In genomic region chr2:132815608-132816314, GRCm38 (mm10) we compare ENCODE assay signal across 7 mouse cellular contexts. TPM values are rescaled to one million over a fixed set of nuclear protein-coding genes. Genes with fewer than 3 reads are reported as not detected.
DNase-seq lines count a peak whose midpoint lies in the region; ATAC-seq lines count a peak whose summit lies in the region.

Gene Trmt6 (minus strand): TSS chr2:132816055.
Gene Mcm8 (plus strand): TSS chr2:132816141.

- no peaks in the 10 kb centered on the region for H3K27me3 ChIP-seq in embryonic facial prominence, embryonic 11.5 days (ENCODE audit: control insufficient read depth, insufficient read depth, low read length)
- H3K27me3 ChIP-seq in limb, embryonic 10.5 days (ENCODE audit: low read depth, poor library complexity, severe bottlenecking), result no peaks in the 10 kb centered on the region
- no peaks in the 10 kb centered on the region for H3K27me3 ChIP-seq in midbrain, embryonic 13.5 days

- peak within 1 kb of the TSS; percentile 67; the same call in 1 of the 2 replicates for H3K27ac ChIP-seq in embryonic facial prominence, embryonic 11.5 days (replicated peaks; ENCODE audit: low read depth, low read length)
- peak within 1 kb of the TSS; percentile 91 for H3K27ac ChIP-seq in limb, embryonic 10.5 days
- peak within 1 kb of the TSS; percentile 62 for H3K27ac ChIP-seq in midbrain, embryonic 13.5 days

- peak; percentile 95 for DNase-seq in adrenal gland, postnatal 14 days
- DNase-seq in embryonic facial prominence, embryonic 11.5 days (ENCODE audit: low spot score), result peak; percentile 99
- peak; percentile 91 for DNase-seq in kidney, adult 11 months
- DNase-seq in limb, embryonic 10.5 days (ENCODE audit: low spot score), result peak; percentile 96
- DNase-seq in spleen, adult 12 weeks (ENCODE audit: low spot score), result peak; percentile 87

- H3K9ac ChIP-seq in embryonic facial prominence, embryonic 11.5 days (replicated peaks; ENCODE audit: low read length), result peak within 1 kb of the TSS; percentile 86
- peak within 1 kb of the TSS; percentile 75 for H3K9ac ChIP-seq in midbrain, embryonic 13.5 days (replicated peaks)

- H3K4me3 ChIP-seq in embryonic facial prominence, embryonic 11.5 days (ENCODE audit: low read depth, low read length), result peak within 1 kb of the TSS; percentile 77
- peak within 1 kb of the TSS; percentile 85 for H3K4me3 ChIP-seq in limb, embryonic 10.5 days
- peak within 1 kb of the TSS; percentile 79 for H3K4me3 ChIP-seq in midbrain, embryonic 13.5 days (replicated peaks)

- peak; percentile 99 for ATAC-seq in embryonic facial prominence, embryonic 11.5 days (replicated peaks; ENCODE audit: insufficient number of reproducible peaks, low FRiP score, low TSS enrichment, low read depth)
- peak; percentile 97 for ATAC-seq in granulocyte monocyte progenitor cell, adult 5-6 weeks (replicated peaks; ENCODE audit: poor library complexity, severe bottlenecking)
- ATAC-seq in midbrain, embryonic 13.5 days, result peak; percentile 100

- no peaks in the 10 kb centered on the region; the same call in 1 of the 2 replicates for H3K4me1 ChIP-seq in embryonic facial prominence, embryonic 11.5 days (ENCODE audit: control insufficient read depth, insufficient read depth, low read length)
- H3K4me1 ChIP-seq in limb, embryonic 10.5 days, result peaks cover 18% of the 10 kb centered on the region
- peaks cover 24% of the 10 kb centered on the region for H3K4me1 ChIP-seq in midbrain, embryonic 13.5 days (replicated peaks)

- H3K9me3 ChIP-seq in embryonic facial prominence, embryonic 11.5 days (replicated peaks; ENCODE audit: control insufficient read depth, low read length), result no peaks in the 10 kb centered on the region
- no peaks in the 10 kb centered on the region for H3K9me3 ChIP-seq in limb, embryonic 10.5 days (replicated peaks)
- no peaks in the 10 kb centered on the region for H3K9me3 ChIP-seq in midbrain, embryonic 13.5 days

- no peaks in the 10 kb centered on the region for H3K36me3 ChIP-seq in embryonic facial prominence, embryonic 11.5 days (replicated peaks; ENCODE audit: control insufficient read depth, insufficient read depth, low read depth, low read length)
- H3K36me3 ChIP-seq in limb, embryonic 10.5 days, result peaks cover 56% of the 10 kb centered on the region
- H3K36me3 ChIP-seq in midbrain, embryonic 13.5 days, result peaks cover 18% of the 10 kb centered on the region

- H3K4me2 ChIP-seq in embryonic facial prominence, embryonic 11.5 days (ENCODE audit: low read depth, low read length), result peak within 1 kb of the TSS; percentile 55
- peak within 1 kb of the TSS; percentile 76 for H3K4me2 ChIP-seq in midbrain, embryonic 13.5 days (replicated peaks)

- WGBS in embryonic facial prominence, embryonic 11.5 days, result under 1% methylated on average over 59 of the region's 59 CpGs
- under 1% methylated on average over 59 of the region's 59 CpGs for WGBS in limb, embryonic 10.5 days
- WGBS in midbrain, embryonic 13.5 days, result under 1% methylated on average over 59 of the region's 59 CpGs

RNA-seq across cellular contexts. Expression of gene Trmt6, which starts in this region (rescaled TPM):
- 17.6 and 21.8 TPM in 2 replicates for total RNA-seq in adrenal gland, postnatal 14 days (2021)
- polyA plus RNA-seq in embryonic facial prominence, embryonic 11.5 days (2014; fragmentation: Nextera tagmentation; extraction: Ambion mirVana), result 41.4 and 43.7 TPM in 2 replicates
- 38.4 and 40.4 TPM in 2 replicates for total RNA-seq in granulocyte monocyte progenitor cell, adult 5-6 weeks (2014; fragmentation: Nextera tagmentation)
- total RNA-seq in granulocyte monocyte progenitor cell, adult 5-6 weeks (2017), result 47.0 and 55.2 TPM in 2 replicates
- 36.0 and 43.9 TPM in 2 replicates for polyA plus RNA-seq in limb, embryonic 10.5 days (2016; fragmentation: Nextera tagmentation; extraction: Ambion mirVana)
- polyA plus RNA-seq in midbrain, embryonic 13.5 days (2015; fragmentation: Nextera tagmentation; extraction: Ambion mirVana), result 25.0 and 33.5 TPM in 2 replicates

RNA-seq across cellular contexts. Expression of gene Mcm8, which starts in this region (rescaled TPM):
- total RNA-seq in adrenal gland, postnatal 14 days (2021), result 3.3 and 4.4 TPM in 2 replicates
- 25.0 and 25.7 TPM in 2 replicates for polyA plus RNA-seq in embryonic facial prominence, embryonic 11.5 days (2014; fragmentation: Nextera tagmentation; extraction: Ambion mirVana)
- 13.5 and 14.7 TPM in 2 replicates for total RNA-seq in granulocyte monocyte progenitor cell, adult 5-6 weeks (2014; fragmentation: Nextera tagmentation)
- total RNA-seq in granulocyte monocyte progenitor cell, adult 5-6 weeks (2017), result 17.0 and 19.9 TPM in 2 replicates
- polyA plus RNA-seq in limb, embryonic 10.5 days (2016; fragmentation: Nextera tagmentation; extraction: Ambion mirVana), result 30.2 and 30.6 TPM in 2 replicates
- polyA plus RNA-seq in midbrain, embryonic 13.5 days (2015; fragmentation: Nextera tagmentation; extraction: Ambion mirVana), result 7.8 and 10.0 TPM in 2 replicates

Comparison
In these comparisons a context has a peak if more than half of its experiments do, and no peak if none do; other contexts are left out.
1. Peak in every context shown above with its lines: DNase-seq, ATAC-seq, H3K4me3 ChIP-seq and H3K27ac ChIP-seq.